Mouse (Mus musculus) kidney, adult 11 months (tissue): Measurements from ENCODE around the gene Sbf2.
"Not testable (repeated sequence)": the region's sequence is repeated elsewhere in the genome, so short reads cannot be mapped to it uniquely, and the experiment has no call there.

Experiments used
- DNase-seq: peaks from one replicate; pipeline ENCODE4 v3.0.0; 2022

Sbf2 gene

GRCm38 (mm10) chr7:110565815-110566549, 48.7 kb downstream of the Sbf2 start:
- DNase-seq: peak; percentile 28

- DNase-seq: no peak
Observed at GRCm38 (mm10) chr7:110561647-110562046, 53.1 kb downstream of the Sbf2 start.

GRCm38 (mm10) chr7:110557001-110557400, 57.7 kb downstream of the Sbf2 start:
- DNase-seq: no peak

GRCm38 (mm10) chr7:110556221-110556620, 58.5 kb downstream of the Sbf2 start:
- DNase-seq: peak; percentile 14

GRCm38 (mm10) chr7:110555260-110555659, 59.5 kb downstream of the Sbf2 start:
- DNase-seq: no peak

- no peak for DNase-seq
Observed at GRCm38 (mm10) chr7:110548268-110548667, 66.5 kb downstream of the Sbf2 start.

- DNase-seq: no peak
Observed at GRCm38 (mm10) chr7:110543341-110543740, 71.4 kb downstream of the Sbf2 start.

GRCm38 (mm10) chr7:110539266-110539665, 75.5 kb downstream of the Sbf2 start:
- no peak for DNase-seq

- DNase-seq: not testable (repeated sequence)
Observed at GRCm38 (mm10) chr7:110530295-110530694, 84.4 kb downstream of the Sbf2 start.

- DNase-seq: no peak
Observed at GRCm38 (mm10) chr7:110525090-110525775, 89.5 kb downstream of the Sbf2 start.

- DNase-seq: no peak
Observed at GRCm38 (mm10) chr7:110516241-110517220, 98.2 kb downstream of the Sbf2 start.

GRCm38 (mm10) chr7:110514131-110514530, 100.6 kb downstream of the Sbf2 start:
- no peak for DNase-seq

- no peak for DNase-seq
Observed at GRCm38 (mm10) chr7:110498653-110499052, 116.1 kb downstream of the Sbf2 start.

- no peak for DNase-seq
Observed at GRCm38 (mm10) chr7:110491038-110491437, 123.7 kb downstream of the Sbf2 start.

- DNase-seq: no peak
Observed at GRCm38 (mm10) chr7:110485051-110485450, 129.7 kb downstream of the Sbf2 start.

GRCm38 (mm10) chr7:110470987-110471386, 143.7 kb downstream of the Sbf2 start:
- DNase-seq: no peak

- no peak for DNase-seq
Observed at GRCm38 (mm10) chr7:110463471-110463870, 151.3 kb downstream of the Sbf2 start.

- peak; percentile 27 for DNase-seq
Observed at GRCm38 (mm10) chr7:110432301-110432700, 182.4 kb downstream of the Sbf2 start.

- no peak for DNase-seq
Observed at GRCm38 (mm10) chr7:110416318-110416717, 198.4 kb downstream of the Sbf2 start.

- DNase-seq: peak; percentile 44
Observed at GRCm38 (mm10) chr7:110414276-110414675, 200.4 kb downstream of the Sbf2 start.

- DNase-seq: no peak
Observed at GRCm38 (mm10) chr7:110402092-110402491, 212.6 kb downstream of the Sbf2 start.

GRCm38 (mm10) chr7:110392576-110392975, 222.1 kb downstream of the Sbf2 start:
- DNase-seq: no peak

GRCm38 (mm10) chr7:110391632-110392031, 223.1 kb downstream of the Sbf2 start:
- no peak for DNase-seq
